Mouse (Mus musculus) adipose tissue, adult 10 weeks (tissue): ENCODE measurements around the gene Frg2f1. TPM values are rescaled to one million over a fixed set of nuclear protein-coding genes. Genes with fewer than 3 reads are reported as not detected.

Experiments
- polyA plus RNA-seq: library from polyadenylated mRNA; stranded (reverse); fragments of 350-450 nt; fragmentation: Illumina TruSeq; extraction: RNeasy Lipid Tissue Mini Kit (QIAGEN cat#74804); gene quantifications from one replicate; pipeline ENCODE4 v1.2.3, GENCODE M21; 2014; ENCODE audit warnings: low read depth, low replicate concordance

Gene Frg2f1
- polyA plus RNA-seq = 14.2 TPM

GRCm38 (mm10) chr4:119539031-119539824 lies at the start of gene Frg2f1:
Gene Frg2f1, minus strand, starts transcription at chr4:119539529.

GRCm38 (mm10) chr4:119536615-119537014 lies 2.7 kb downstream of the Frg2f1 start, which contains the start of gene Foxj3:
Gene Foxj3, plus strand, starts transcription at chr4:119537004.

GRCm38 (mm10) chr4:119492291-119492932 lies 46.9 kb downstream of the Frg2f1 start, which contains the start of gene Rimkla:
Gene Rimkla, minus strand, starts transcription at chr4:119492628.

Other genes with a start within 250 kb of the Frg2f1 start
- gene Ybx1, start 244.9 kb downstream of the Frg2f1 start, polyA plus RNA-seq = 397 TPM
- gene Ppih, start 219.0 kb downstream of the Frg2f1 start, polyA plus RNA-seq = 20.0 TPM
- gene Ccdc30, start 124.0 kb downstream of the Frg2f1 start, polyA plus RNA-seq = 16.1 TPM
- 15.9 TPM for gene Ppcs, start 117.1 kb downstream of the Frg2f1 start, polyA plus RNA-seq
- gene Zmynd12, start 116.7 kb downstream of the Frg2f1 start, polyA plus RNA-seq = 2.6 TPM
- gene Rimkla, start 46.9 kb downstream of the Frg2f1 start, polyA plus RNA-seq = 0.52 TPM
- 23.3 TPM for gene Foxj3, start 2.5 kb downstream of the Frg2f1 start, polyA plus RNA-seq
- not detected for gene Guca2a, start 98.2 kb upstream of the Frg2f1 start, polyA plus RNA-seq
- 1.3 TPM for gene Guca2b, start 119.4 kb upstream of the Frg2f1 start, polyA plus RNA-seq
- gene Hivep3, start 194.3 kb upstream of the Frg2f1 start, polyA plus RNA-seq = 17.6 TPM